Mouse (Mus musculus) liver, embryonic 16.5 days (tissue): ENCODE measurements around the gene Slfn5. TPM values are rescaled to one million over a fixed set of nuclear protein-coding genes. Genes with fewer than 3 reads are reported as not detected.
A peak's percentile ranks its signal among the peaks of the same experiment; 100 is the strongest.
"Not testable (repeated sequence)": the region's sequence is repeated elsewhere in the genome, so short reads cannot be mapped to it uniquely, and the experiment has no call there.

ENCODE experiments used
- ATAC-seq: fragments of 200-750 bp; cut with Nextera tagmentation; 2 replicates; pipeline ENCODE4 v1.8.0; 2017; ENCODE audit warnings: low read depth, mild to moderate bottlenecking, moderate number of reproducible peaks, moderate library complexity
- H3K27ac ChIP-seq: fragments of 300-500 bp; sonication (generic); 2 replicates; pipeline ENCODE4 v1.5.1; 2014; ENCODE audit warnings: mild to moderate bottlenecking, low read length
- H3K27me3 ChIP-seq: fragments of 300-500 bp; sonication (generic); 2 replicates; pipeline ENCODE4 v1.6.1; 2014; ENCODE audit warnings: low read depth, low read length, mixed read lengths; ENCODE audit not compliant: control insufficient read depth, insufficient read depth
- H3K36me3 ChIP-seq: fragments of 300-500 bp; sonication (generic); 2 replicates; pipeline ENCODE4 v1.6.1; 2014; ENCODE audit warnings: mild to moderate bottlenecking; ENCODE audit not compliant: control insufficient read depth, insufficient read depth
- H3K4me1 ChIP-seq: fragments of 300-500 bp; sonication (generic); 2 replicates; pipeline ENCODE4 v1.6.1; 2014; ENCODE audit warnings: low read depth, low read length, mixed read lengths; ENCODE audit not compliant: control insufficient read depth
- H3K4me2 ChIP-seq: fragments of 300-500 bp; sonication (generic); 2 replicates; pipeline ENCODE4 v1.6.1; 2014; ENCODE audit warnings: low read depth, low read length, mixed read lengths
- H3K4me3 ChIP-seq: fragments of 300-500 bp; sonication (generic); 2 replicates; pipeline ENCODE4 v1.5.1; 2014; ENCODE audit warnings: low read depth, mild to moderate bottlenecking, low read length
- H3K9ac ChIP-seq: fragments of 300-500 bp; sonication (generic); 2 replicates; pipeline ENCODE4 v1.6.1; 2014; ENCODE audit warnings: low read depth, low read length
- H3K9me3 ChIP-seq: fragments of 300-500 bp; sonication (generic); replicated peaks from 2 replicates; pipeline ENCODE4 v1.6.1; 2016; ENCODE audit warnings: low read length; ENCODE audit not compliant: control insufficient read depth
- WGBS: fragments of 180-500 bp; shearing (Covaris S2); extraction: QIAGEN DNeasy Blood & Tissue Kit; methylation state at CpG from one replicate; pipeline ENCODE4 v1.1.7; 2014; ENCODE audit not compliant: insufficient replicate concordance; 5-methylcytosine and 5-hydroxymethylcytosine counted together
- polyA plus RNA-seq: library from polyadenylated mRNA; unstranded; fragments of >200 nt; fragmentation: Nextera tagmentation; extraction: Ambion mirVana; gene quantifications from 2 replicates; pipeline ENCODE4 v1.2.1, GENCODE M21; 2015

The Slfn5 gene
- polyA plus RNA-seq, 1 experiment from 2014 or later = 1.6 TPM

GRCm38 (mm10) chr11:82931671-82932450 is 19.3 kb upstream of the Slfn5 start:
- not testable (repeated sequence) for H3K27ac ChIP-seq

DNA sequence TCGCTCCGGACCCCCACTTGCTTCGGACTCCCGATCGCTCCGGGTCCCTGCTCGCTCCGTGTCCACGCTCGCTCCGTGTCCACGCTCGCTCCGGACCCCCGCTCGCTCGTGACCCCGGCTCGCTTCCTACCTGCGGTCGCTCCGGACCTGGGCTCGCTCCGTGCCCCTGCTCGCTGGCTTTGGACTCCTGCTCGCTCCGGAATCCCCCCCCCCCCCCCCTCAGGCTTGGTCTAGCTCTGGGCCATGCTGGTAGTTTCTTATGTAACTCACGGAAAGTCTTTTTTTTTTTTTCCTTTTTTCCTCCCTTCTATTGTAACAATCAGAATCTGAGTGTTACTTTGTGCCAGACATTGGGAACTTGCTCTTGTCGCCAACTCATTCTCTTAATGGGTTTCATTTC is 18.0 kb upstream of the Slfn5 start:
- no peaks in the 10 kb centered on the region for H3K9me3 ChIP-seq
- no peak overlapping the region for H3K9ac ChIP-seq
- no peaks in the 10 kb centered on the region; the same call in 1 of the 2 replicates for H3K4me1 ChIP-seq
- no peak for ATAC-seq
- 3% methylated on average over 29 of the region's 29 CpGs for WGBS
- H3K4me2 ChIP-seq = peak overlapping the region; percentile 62
- H3K4me3 ChIP-seq = peak overlapping the region; percentile 47
- H3K27me3 ChIP-seq = peaks cover 83% of the 10 kb centered on the region
- no peaks in the 10 kb centered on the region for H3K36me3 ChIP-seq
- H3K27ac ChIP-seq = no peak overlapping the region

More at GRCm38 (mm10) chr11:82931671-82932450, 19.3 kb upstream of the Slfn5 start:
- Histone ChIP-seq H3K4me2 (peak overlapping the region; percentile 62), H3K9ac (peak overlapping the region; percentile 20; the same call in 1 of the 2 replicates), H3K27me3 (peaks cover 86% of the 10 kb centered on the region), H3K4me3 (peak overlapping the region; percentile 47)
- H3K4me1 ChIP-seq, H3K9me3 ChIP-seq, H3K36me3 ChIP-seq, ATAC-seq: not testable (repeated sequence)
- WGBS = under 1% methylated on average over 95 of the region's 119 CpGs

- no peak for ATAC-seq
- peaks cover 2% of the 10 kb centered on the region; the same call in 1 of the 2 replicates for H3K27me3 ChIP-seq
- H3K27ac ChIP-seq = no peak overlapping the region
- no peaks in the 10 kb centered on the region for H3K4me1 ChIP-seq
- H3K4me2 ChIP-seq = no peak overlapping the region
- no peaks in the 10 kb centered on the region for H3K9me3 ChIP-seq
- H3K36me3 ChIP-seq = no peaks in the 10 kb centered on the region
- H3K9ac ChIP-seq = no peak overlapping the region
- 53% methylated on average over 6 of the region's 6 CpGs for WGBS
- H3K4me3 ChIP-seq = no peak overlapping the region
Observed at GRCm38 (mm10) chr11:82943336-82943735, 7.8 kb upstream of the Slfn5 start.

DNA sequence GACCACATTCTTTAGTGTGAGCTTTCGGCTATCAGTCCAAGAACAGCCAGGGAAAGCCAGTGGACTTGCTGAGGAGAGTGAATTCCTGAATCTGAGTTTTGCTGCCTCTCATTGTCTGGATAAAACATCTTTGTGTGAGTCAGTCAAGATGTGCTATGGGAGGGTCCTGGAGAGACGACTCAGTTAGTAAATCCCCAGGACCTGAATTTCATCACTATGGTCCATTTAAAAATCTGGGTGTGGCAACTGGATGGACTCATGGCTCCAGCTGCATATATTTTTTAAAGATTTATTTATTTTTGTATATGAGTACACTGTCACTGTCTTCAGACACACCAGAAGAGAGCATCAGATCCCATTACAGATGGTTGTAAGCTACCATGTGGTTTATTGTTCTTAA is 5.5 kb upstream of the Slfn5 start:
- no peaks in the 10 kb centered on the region for H3K4me1 ChIP-seq

DNA sequence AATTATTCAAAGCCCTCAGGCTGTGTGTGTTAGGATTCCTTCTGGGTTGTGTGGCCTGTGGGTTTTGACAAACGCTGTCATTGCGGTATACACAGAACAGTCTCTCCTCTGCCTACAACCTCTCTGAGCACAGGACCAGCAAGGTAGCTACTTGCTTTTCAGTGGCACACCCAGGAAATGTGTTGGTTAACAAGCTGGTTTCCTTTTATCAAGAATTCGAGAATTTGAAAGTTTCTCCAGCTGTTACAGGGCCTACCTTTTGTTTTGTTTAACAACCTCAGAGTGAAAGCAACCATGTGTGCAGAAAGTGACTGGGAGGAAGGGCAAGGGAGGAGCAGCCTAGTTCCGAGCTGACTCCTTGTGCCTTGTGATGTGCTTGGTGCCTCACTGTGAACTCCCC is 3.7 kb upstream of the Slfn5 start:
- Histone ChIP-seq H3K9ac (no peak overlapping the region), H3K4me1 (no peaks in the 10 kb centered on the region; the same call in 1 of the 2 replicates), H3K27me3 (peaks cover 25% of the 10 kb centered on the region), H3K4me2 (no peak overlapping the region), H3K36me3 (no peaks in the 10 kb centered on the region), H3K4me3 (no peak overlapping the region), H3K27ac (no peak overlapping the region), H3K9me3 (no peaks in the 10 kb centered on the region)
- 55% methylated on average over 4 of the region's 4 CpGs for WGBS
- no peak for ATAC-seq

More for the DNA sequence above, 5.5 kb upstream of the Slfn5 start:
- Histone ChIP-seq H3K27ac (no peak overlapping the region), H3K4me2 (no peak overlapping the region), H3K36me3 (no peaks in the 10 kb centered on the region), H3K9ac (no peak overlapping the region), H3K27me3 (peaks cover 9% of the 10 kb centered on the region), H3K9me3 (no peaks in the 10 kb centered on the region), H3K4me3 (no peak overlapping the region)
- ATAC-seq = no peak
- 36% methylated on average over 2 of the region's 2 CpGs for WGBS

DNA sequence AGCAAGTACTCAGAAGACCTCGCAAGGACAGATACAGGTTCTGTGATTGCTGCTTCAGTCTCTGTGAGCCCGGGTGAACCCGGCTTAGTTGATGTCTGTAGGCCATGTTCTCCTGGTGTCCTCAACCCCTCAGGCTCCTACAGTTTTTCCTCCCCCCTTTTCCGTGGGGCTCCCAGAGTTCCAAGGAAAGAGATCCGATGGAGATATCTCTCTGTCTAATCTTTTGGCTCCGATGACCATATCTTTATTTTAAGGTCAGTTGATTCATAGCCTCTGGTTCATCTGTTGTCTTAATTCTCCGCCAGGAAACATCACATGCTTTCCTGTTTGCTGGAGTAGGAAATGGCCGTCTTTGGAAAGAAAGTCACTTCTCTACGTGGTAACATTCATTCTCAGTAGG is 2.1 kb upstream of the Slfn5 start:
- H3K9ac ChIP-seq = no peak overlapping the region
- no peaks in the 10 kb centered on the region; the same call in 1 of the 2 replicates for H3K4me1 ChIP-seq
- H3K27ac ChIP-seq = no peak overlapping the region
- WGBS = 52% methylated on average over 9 of the region's 9 CpGs
- H3K4me2 ChIP-seq = no peak overlapping the region
- H3K9me3 ChIP-seq = no peaks in the 10 kb centered on the region
- H3K27me3 ChIP-seq = peaks cover 30% of the 10 kb centered on the region
- no peaks in the 10 kb centered on the region for H3K36me3 ChIP-seq
- ATAC-seq = no peak
- H3K4me3 ChIP-seq = no peak overlapping the region

- Histone ChIP-seq H3K36me3 (no peaks in the 10 kb centered on the region), H3K27ac (peak overlapping the region; percentile 42; the same call in 1 of the 2 replicates), H3K4me2 (peak overlapping the region; percentile 12), H3K4me1 (no peaks in the 10 kb centered on the region; the same call in 1 of the 2 replicates), H3K9me3 (no peaks in the 10 kb centered on the region), H3K27me3 (peaks cover 30% of the 10 kb centered on the region), H3K4me3 (peak overlapping the region; percentile 32), H3K9ac (no peak overlapping the region)
- under 1% methylated on average over 28 of the region's 28 CpGs for WGBS
- no peak for ATAC-seq
Observed at GRCm38 (mm10) chr11:82951865-82952611, 889 bp downstream of the Slfn5 start.

- Histone ChIP-seq H3K27ac (no peak overlapping the region; the same call in 1 of the 2 replicates), H3K27me3 (peaks cover 30% of the 10 kb centered on the region), H3K9ac (no peak overlapping the region), H3K9me3 (no peaks in the 10 kb centered on the region), H3K36me3 (no peaks in the 10 kb centered on the region), H3K4me3 (peak overlapping the region; percentile 32), H3K4me1 (no peaks in the 10 kb centered on the region; the same call in 1 of the 2 replicates), H3K4me2 (peak overlapping the region; percentile 19; the same call in 1 of the 2 replicates)
- 21% methylated on average over 9 of the region's 9 CpGs for WGBS
- 0 out of 2 replicates have a peak, but pooled peaks have one; percentile 27 for ATAC-seq
Observed at GRCm38 (mm10) chr11:82952612-82953542, 1.7 kb downstream of the Slfn5 start.
